In the genomic region with DNA sequence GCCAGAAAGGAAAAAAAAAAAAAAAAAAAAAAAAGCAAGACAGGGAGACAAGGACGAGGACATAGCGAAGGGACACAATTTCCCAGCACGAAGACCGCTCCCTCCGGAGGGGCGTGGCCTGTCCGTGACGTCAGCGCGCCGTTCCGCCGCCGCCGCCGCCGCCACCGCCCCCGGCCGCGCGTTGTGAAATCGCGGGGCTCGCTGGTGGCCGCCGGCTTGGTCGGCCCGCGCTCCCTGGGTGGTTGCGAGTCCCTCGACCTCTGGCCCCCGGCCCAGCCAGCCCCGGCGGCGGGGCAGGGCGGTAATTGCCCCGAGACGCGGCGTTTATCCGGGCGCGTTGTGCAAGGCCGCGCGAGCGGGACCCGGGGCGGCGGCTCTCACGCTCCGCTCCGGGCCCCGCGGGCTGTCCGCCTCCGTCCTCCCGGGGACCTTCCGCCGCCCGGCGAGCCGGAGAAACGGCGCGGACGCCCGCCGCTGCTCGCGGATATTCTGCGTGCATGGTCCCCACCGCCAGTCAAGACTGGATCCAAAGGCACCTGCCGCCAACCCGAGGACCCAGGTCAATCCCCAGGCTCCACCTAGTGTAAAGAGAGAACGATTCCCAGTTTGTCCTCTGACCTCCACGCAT, we compare ENCODE assay signal across 7 mouse cellular contexts. TPM values are rescaled to one million over a fixed set of nuclear protein-coding genes. Genes with fewer than 3 reads are reported as not detected.
DNase-seq lines count a peak whose midpoint lies in the region; ATAC-seq and TF ChIP-seq lines count a peak whose summit lies in the region.

No protein-coding gene starts in this region.

- peaks cover 2% of the 10 kb centered on the region; the same call in 1 of the 2 replicates for H3K27me3 ChIP-seq in embryonic facial prominence, embryonic 11.5 days (ENCODE audit: control insufficient read depth, insufficient read depth, low read length)
- H3K27me3 ChIP-seq in kidney, adult 2 months (replicated peaks; ENCODE audit: control insufficient read depth, insufficient read depth, low read length) = no peaks in the 10 kb centered on the region
- H3K27me3 ChIP-seq in limb, embryonic 11.5 days (ENCODE audit: control insufficient read depth, insufficient read depth, low read length) = peaks cover 18% of the 10 kb centered on the region
- peaks cover 18% of the 10 kb centered on the region for H3K27me3 ChIP-seq in midbrain, embryonic 13.5 days
- no peaks in the 10 kb centered on the region; the same call in 1 of the 2 replicates for H3K27me3 ChIP-seq in small intestine, adult 2 months (ENCODE audit: control insufficient read depth, insufficient read depth, low read length)

- H3K4me2 ChIP-seq in embryonic facial prominence, embryonic 11.5 days (ENCODE audit: low read depth, low read length) = peak overlapping the region; percentile 95
- H3K4me2 ChIP-seq in limb, embryonic 11.5 days (ENCODE audit: low read depth, severe bottlenecking) = peak overlapping the region; percentile 75
- peak overlapping the region; percentile 72 for H3K4me2 ChIP-seq in midbrain, embryonic 13.5 days (replicated peaks)

- no peak overlapping the region for H3K27ac ChIP-seq in embryonic facial prominence, embryonic 11.5 days (replicated peaks; ENCODE audit: low read depth, low read length)
- 0 out of 2 replicates have a peak overlapping the region, but pooled peaks have one; percentile 39 for H3K27ac ChIP-seq in kidney, adult 2 months (ENCODE audit: insufficient read depth, low read depth, low read length)
- no peak overlapping the region for H3K27ac ChIP-seq in limb, embryonic 11.5 days (replicated peaks; ENCODE audit: low read depth, low read length)
- H3K27ac ChIP-seq in midbrain, embryonic 13.5 days = peak overlapping the region; percentile 86
- no peak overlapping the region for H3K27ac ChIP-seq in small intestine, adult 2 months (ENCODE audit: insufficient read depth, low read depth, low read length)

- no peaks in the 10 kb centered on the region for H3K36me3 ChIP-seq in embryonic facial prominence, embryonic 11.5 days (replicated peaks; ENCODE audit: control insufficient read depth, insufficient read depth, low read depth, low read length)
- H3K36me3 ChIP-seq in kidney, adult 2 months (ENCODE audit: control insufficient read depth, insufficient read depth, low read length) = no peaks in the 10 kb centered on the region
- no peaks in the 10 kb centered on the region for H3K36me3 ChIP-seq in limb, embryonic 11.5 days (ENCODE audit: control insufficient read depth, insufficient read depth, low read length)
- H3K36me3 ChIP-seq in midbrain, embryonic 13.5 days = no peaks in the 10 kb centered on the region
- H3K36me3 ChIP-seq in small intestine, adult 2 months (ENCODE audit: control insufficient read depth, insufficient read depth, low read length) = no peaks in the 10 kb centered on the region

- no peak for TF ChIP-seq POLR2A in kidney, adult 2 months (IDR thresholded peaks at IDR 0.05; ENCODE audit: low read depth, low read length)
- no peak for TF ChIP-seq POLR2A in small intestine, adult 2 months (IDR thresholded peaks at IDR 0.05; ENCODE audit: low read depth, low read length)

- peak overlapping the region; percentile 61 for H3K4me3 ChIP-seq in embryonic facial prominence, embryonic 11.5 days (ENCODE audit: low read depth, low read length)
- peak overlapping the region; percentile 77 for H3K4me3 ChIP-seq in kidney, adult 2 months (ENCODE audit: insufficient read depth, low read depth, low read length)
- peak overlapping the region; percentile 70 for H3K4me3 ChIP-seq in limb, embryonic 11.5 days (ENCODE audit: low read depth, low read length)
- H3K4me3 ChIP-seq in midbrain, embryonic 13.5 days (replicated peaks) = peak overlapping the region; percentile 70
- peak overlapping the region; percentile 92 for H3K4me3 ChIP-seq in small intestine, adult 2 months (ENCODE audit: low read depth, low read length)

- peak; percentile 92 for DNase-seq in adrenal gland, postnatal 25 days
- DNase-seq in embryonic facial prominence, embryonic 11.5 days (ENCODE audit: low spot score) = peak; percentile 75
- peak; percentile 98 for DNase-seq in heart, adult 11 months
- peak; percentile 87 for DNase-seq in kidney, adult 2 months
- DNase-seq in limb, embryonic 11.5 days (ENCODE audit: low spot score) = peak; percentile 80

- H3K9me3 ChIP-seq in embryonic facial prominence, embryonic 11.5 days (replicated peaks; ENCODE audit: control insufficient read depth, low read length) = no peaks in the 10 kb centered on the region
- no peaks in the 10 kb centered on the region for H3K9me3 ChIP-seq in limb, embryonic 11.5 days (ENCODE audit: control insufficient read depth, low read length)
- no peaks in the 10 kb centered on the region for H3K9me3 ChIP-seq in midbrain, embryonic 13.5 days

- H3K4me1 ChIP-seq in embryonic facial prominence, embryonic 11.5 days (ENCODE audit: control insufficient read depth, insufficient read depth, low read length) = peaks cover 2% of the 10 kb centered on the region; the same call in 1 of the 2 replicates
- H3K4me1 ChIP-seq in kidney, adult 2 months (ENCODE audit: control insufficient read depth, insufficient read depth, low read length) = 0 out of 2 replicates have a peak, but pooled peaks cover 5% of the 10 kb centered on the region
- H3K4me1 ChIP-seq in limb, embryonic 11.5 days (ENCODE audit: control insufficient read depth, insufficient read depth, low read length) = no peaks in the 10 kb centered on the region
- H3K4me1 ChIP-seq in midbrain, embryonic 13.5 days (replicated peaks) = peaks cover 12% of the 10 kb centered on the region; the same call in 1 of the 2 replicates
- H3K4me1 ChIP-seq in small intestine, adult 2 months (ENCODE audit: control insufficient read depth, insufficient read depth, insufficient read length, low read length) = no peaks in the 10 kb centered on the region

- TF ChIP-seq CTCF in kidney, adult 2 months (conservative IDR thresholded peaks at IDR 0.05; ENCODE audit: insufficient read depth, insufficient read length, low read depth, low read length) = 0 out of 2 replicates have a peak, but pooled peaks have one; percentile 21
- TF ChIP-seq CTCF in small intestine, adult 2 months (IDR thresholded peaks at IDR 0.05; ENCODE audit: extremely low read depth, insufficient read length, insufficient replicate concordance, low read depth, low read length) = no peak

- under 1% methylated on average over 68 of the region's 78 CpGs for WGBS in embryonic facial prominence, embryonic 11.5 days
- 2% methylated on average over 60 of the region's 78 CpGs for WGBS in kidney, adult 2 months
- 0% methylated on average over 61 of the region's 78 CpGs for WGBS in limb, embryonic 11.5 days
- WGBS in midbrain, embryonic 13.5 days = 0% methylated on average over 53 of the region's 78 CpGs
- 1% methylated on average over 77 of the region's 78 CpGs for WGBS in small intestine, adult 2 months

- peak; percentile 77 for ATAC-seq in embryonic facial prominence, embryonic 11.5 days (replicated peaks; ENCODE audit: insufficient number of reproducible peaks, low FRiP score, low TSS enrichment, low read depth)
- peak; percentile 82; the same call in 1 of the 2 replicates for ATAC-seq in limb, embryonic 11.5 days (ENCODE audit: insufficient number of reproducible peaks, low FRiP score, low TSS enrichment, low read depth)
- peak; percentile 87 for ATAC-seq in midbrain, embryonic 13.5 days

- H3K9ac ChIP-seq in embryonic facial prominence, embryonic 11.5 days (replicated peaks; ENCODE audit: low read length) = peak overlapping the region; percentile 72
- H3K9ac ChIP-seq in limb, embryonic 11.5 days (ENCODE audit: low read length) = peak overlapping the region; percentile 75
- peak overlapping the region; percentile 91 for H3K9ac ChIP-seq in midbrain, embryonic 13.5 days (replicated peaks)

RNA-seq across cellular contexts. Expression of a gene that starts 38.5 kb away (rescaled TPM):
- not detected in 2 replicates for total RNA-seq in adrenal gland, postnatal 25 days (2021)
- polyA plus RNA-seq in embryonic facial prominence, embryonic 11.5 days (2014; fragmentation: Nextera tagmentation; extraction: Ambion mirVana) = 1.4 and 1.5 TPM in 2 replicates
- polyA plus RNA-seq in kidney, adult 2 months (2012; rRNA removed) = not detected in 2 replicates
- not detected in 2 replicates for polyA plus RNA-seq in limb, embryonic 11.5 days (2014; fragmentation: Nextera tagmentation; extraction: Ambion mirVana)
- not detected in 2 replicates for polyA plus RNA-seq in midbrain, embryonic 13.5 days (2015; fragmentation: Nextera tagmentation; extraction: Ambion mirVana)
- 0.04 TPM in 1 of 2 replicates, not detected in the other for polyA plus RNA-seq in small intestine, adult 2 months (2012; rRNA removed)

Comparison
In these comparisons a context has a peak if more than half of its experiments do, and no peak if none do; other contexts are left out.
1. H3K27ac ChIP-seq: peak in kidney, adult 2 months (single experiment) and midbrain, embryonic 13.5 days (single experiment); none in embryonic facial prominence, embryonic 11.5 days (single experiment), limb, embryonic 11.5 days (single experiment) and small intestine, adult 2 months (single experiment).
2. Peak in every context shown above with its lines, with median percentiles within 50 percentile points of each other: DNase-seq, ATAC-seq, H3K4me2 ChIP-seq, H3K4me3 ChIP-seq and H3K9ac ChIP-seq.